ENCODE assay signal across 26 mouse cellular contexts in genomic region chr11:32952271-32952670, GRCm38 (mm10).
DNase-seq lines count a peak whose midpoint lies in the region; ATAC-seq and TF ChIP-seq lines count a peak whose summit lies in the region.
"Had no signal": no experiment of that assay in that cellular context is flagged by ENCODE, and none has a peak within 500 bp of the region (broad histone marks: within the 10 kb centered on the region; RNA-seq: fewer than 3 reads in every experiment).

No protein-coding gene starts in this region.

- H3K4me3 ChIP-seq in heart, embryonic 15.5 days = no peak overlapping the region
- no peak overlapping the region for H3K4me3 ChIP-seq in lung, embryonic 14.5 days (ENCODE audit: low read depth, low read length)
- no peak overlapping the region for H3K4me3 ChIP-seq in lung, postnatal 0 days (ENCODE audit: low read depth, low read length)
- H3K4me3 ChIP-seq: embryonic facial prominence, embryonic 10.5 days; embryonic facial prominence, embryonic 13.5 days; erythroblast, embryonic 14.5 days; forebrain, embryonic 12.5 days; forebrain, embryonic 15.5 days; hindbrain, embryonic 12.5 days; hindbrain, embryonic 15.5 days had no signal

- ATAC-seq in heart, embryonic 15.5 days (replicated peaks; ENCODE audit: insufficient number of reproducible peaks, insufficient read depth, low FRiP score, low read depth) = no peak
- ATAC-seq in lung, embryonic 14.5 days (ENCODE audit: insufficient read depth) = no peak
- no peak for ATAC-seq in lung, postnatal 0 days
- peak; percentile 97 for ATAC-seq in CD4-positive, CD25-positive, alpha-beta regulatory T cell, adult 4 months
- ATAC-seq: forebrain, embryonic 15.5 days; intestine, embryonic 16.5 days had no signal

- H3K36me3 ChIP-seq in heart, embryonic 15.5 days = no peaks in the 10 kb centered on the region
- H3K36me3 ChIP-seq in lung, embryonic 14.5 days (ENCODE audit: insufficient read depth) = no peaks in the 10 kb centered on the region
- no peaks in the 10 kb centered on the region for H3K36me3 ChIP-seq in lung, postnatal 0 days (ENCODE audit: insufficient read depth, low read length)
- H3K36me3 ChIP-seq: embryonic facial prominence, embryonic 10.5 days; embryonic facial prominence, embryonic 13.5 days; forebrain, embryonic 12.5 days; forebrain, embryonic 15.5 days; hindbrain, embryonic 12.5 days; hindbrain, embryonic 15.5 days had no signal

- no peaks in the 10 kb centered on the region for H3K9me3 ChIP-seq in heart, embryonic 15.5 days (replicated peaks)
- no peaks in the 10 kb centered on the region for H3K9me3 ChIP-seq in lung, embryonic 14.5 days (ENCODE audit: low read depth, low read length)
- no peaks in the 10 kb centered on the region for H3K9me3 ChIP-seq in lung, postnatal 0 days (ENCODE audit: low read length)
- H3K9me3 ChIP-seq: embryonic facial prominence, embryonic 10.5 days; embryonic facial prominence, embryonic 13.5 days; forebrain, embryonic 12.5 days; forebrain, embryonic 15.5 days; hindbrain, embryonic 12.5 days; hindbrain, embryonic 15.5 days had no signal

- no peak for DNase-seq in heart, adult 11 months
- peak; percentile 51 for DNase-seq in lung, embryonic 14.5 days
- no peak for DNase-seq in lung, postnatal 0 days (ENCODE audit: low spot score)
- peak; percentile 4 for DNase-seq in induced T-regulatory cell, adult 2 months (ENCODE audit: low read depth)
- DNase-seq in c-Kit-positive CD71-positive TER-119-positive erythroid progenitor cells, embryonic 14.5 days (ENCODE audit: low spot score) = no peak
- DNase-seq in gastrocnemius, adult 8-10 months (ENCODE audit: low spot score in 2 of 2) = no peak
- DNase-seq: adrenal gland, adult 8-10 months; adrenal gland, postnatal 25 days; cerebellum, adult 2 months; cerebellum, adult 9-11 months; cerebellum, postnatal 25 days; gastrocnemius, postnatal 10 days; gastrocnemius, postnatal 36 days; heart, postnatal 14 days; kidney, adult 18-20 months had no signal

- no peak for TF ChIP-seq EP300 in lung, postnatal 0 days (IDR thresholded peaks at IDR 0.05)

- peak overlapping the region; percentile 5; the same call in 1 of the 2 replicates for H3K27ac ChIP-seq in heart, embryonic 15.5 days
- H3K27ac ChIP-seq in lung, embryonic 14.5 days (ENCODE audit: low read depth) = no peak overlapping the region
- H3K27ac ChIP-seq in lung, postnatal 0 days (ENCODE audit: low read length) = no peak overlapping the region
- H3K27ac ChIP-seq: embryonic facial prominence, embryonic 10.5 days; embryonic facial prominence, embryonic 13.5 days; forebrain, embryonic 12.5 days; forebrain, embryonic 15.5 days; hindbrain, embryonic 12.5 days; hindbrain, embryonic 15.5 days had no signal

- H3K4me2 ChIP-seq in heart, embryonic 15.5 days = no peak overlapping the region
- H3K4me2 ChIP-seq in lung, embryonic 14.5 days = no peak overlapping the region
- H3K4me2 ChIP-seq in lung, postnatal 0 days (replicated peaks; ENCODE audit: low read depth, low read length) = no peak overlapping the region
- H3K4me2 ChIP-seq: embryonic facial prominence, embryonic 13.5 days; forebrain, embryonic 12.5 days; forebrain, embryonic 15.5 days; heart, embryonic 11.5 days; hindbrain, embryonic 12.5 days; hindbrain, embryonic 15.5 days had no signal

- H3K9ac ChIP-seq in heart, embryonic 15.5 days = no peak overlapping the region
- H3K9ac ChIP-seq in lung, embryonic 14.5 days = no peak overlapping the region
- H3K9ac ChIP-seq in lung, postnatal 0 days (replicated peaks; ENCODE audit: low read depth) = no peak overlapping the region
- H3K9ac ChIP-seq: embryonic facial prominence, embryonic 13.5 days; forebrain, embryonic 12.5 days; forebrain, embryonic 15.5 days; hindbrain, embryonic 12.5 days; hindbrain, embryonic 15.5 days had no signal

- no peaks in the 10 kb centered on the region for H3K27me3 ChIP-seq in heart, embryonic 15.5 days
- H3K27me3 ChIP-seq in lung, embryonic 14.5 days (ENCODE audit: insufficient read depth, low read length) = no peaks in the 10 kb centered on the region
- no peaks in the 10 kb centered on the region for H3K27me3 ChIP-seq in lung, postnatal 0 days (replicated peaks; ENCODE audit: insufficient read depth, low read length)
- H3K27me3 ChIP-seq: forebrain, embryonic 15.5 days; hindbrain, embryonic 12.5 days; hindbrain, embryonic 15.5 days had no signal

- peaks cover 33% of the 10 kb centered on the region for H3K4me1 ChIP-seq in heart, embryonic 15.5 days (replicated peaks)
- H3K4me1 ChIP-seq in lung, embryonic 14.5 days (ENCODE audit: insufficient read depth) = no peaks in the 10 kb centered on the region
- no peaks in the 10 kb centered on the region for H3K4me1 ChIP-seq in lung, postnatal 0 days (ENCODE audit: insufficient read depth, low read depth, low read length)
- H3K4me1 ChIP-seq: embryonic facial prominence, embryonic 10.5 days; forebrain, embryonic 12.5 days; hindbrain, embryonic 12.5 days; hindbrain, embryonic 15.5 days had no signal

- no peak for TF ChIP-seq CTCF in lung, embryonic 14.5 days (IDR thresholded peaks at IDR 0.05; ENCODE audit: low read depth)
- no peak for TF ChIP-seq CTCF in lung, postnatal 0 days (IDR thresholded peaks at IDR 0.05)

Comparison
In these comparisons a context has a peak if more than half of its experiments do, and no peak if none do; other contexts are left out.
1. DNase-seq: peak in lung, embryonic 14.5 days (single experiment) and induced T-regulatory cell, adult 2 months (single experiment); none in heart, adult 11 months (single experiment), lung, postnatal 0 days (single experiment), c-Kit-positive CD71-positive TER-119-positive erythroid progenitor cells, embryonic 14.5 days (single experiment) and gastrocnemius, adult 8-10 months (0 of 2).